Mouse (Mus musculus): Measurements from ENCODE around the gene Ccn2.

Gene Ccn2

DNA sequence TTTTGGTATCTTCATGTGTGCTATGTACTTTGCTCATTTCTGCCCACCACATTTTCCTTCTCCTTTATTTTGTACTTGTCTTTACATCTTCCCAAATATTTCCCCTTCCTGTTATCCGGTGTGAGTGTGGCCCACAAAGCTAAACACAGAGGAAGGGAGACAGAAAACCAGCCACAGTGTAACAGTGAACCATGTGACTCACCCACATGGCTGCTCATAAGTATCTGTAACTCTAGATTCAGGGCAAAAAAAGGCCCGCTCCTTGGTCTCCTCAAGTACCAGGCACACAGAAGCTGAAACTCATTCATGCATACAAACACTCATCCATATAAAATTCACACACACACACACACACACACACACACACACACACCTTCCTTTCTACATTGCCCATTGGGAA, 7.8 kb downstream of the Ccn2 start:
- DNase-seq (ENCODE audit: low read depth, low spot score): no peak

DNA sequence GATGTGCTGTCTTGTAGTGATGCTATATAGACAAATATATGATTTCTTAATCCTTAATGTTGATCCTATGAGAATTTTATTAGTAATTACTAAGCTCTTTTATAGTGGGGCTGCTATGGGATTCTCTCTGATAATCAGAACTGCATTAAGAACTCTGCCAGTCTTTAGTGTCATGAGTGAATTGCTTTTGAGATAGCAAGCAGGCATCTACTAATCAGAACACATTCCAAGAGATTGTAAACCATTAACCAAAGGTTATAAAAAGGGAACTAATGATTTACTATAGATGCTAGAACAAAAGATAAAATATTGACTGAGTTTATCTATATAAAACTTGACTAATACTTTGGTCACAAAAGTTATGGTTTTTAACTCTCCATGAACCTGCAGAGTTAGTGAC, 8.5 kb downstream of the Ccn2 start:
- no peak for DNase-seq (ENCODE audit: low read depth, low spot score)

DNA sequence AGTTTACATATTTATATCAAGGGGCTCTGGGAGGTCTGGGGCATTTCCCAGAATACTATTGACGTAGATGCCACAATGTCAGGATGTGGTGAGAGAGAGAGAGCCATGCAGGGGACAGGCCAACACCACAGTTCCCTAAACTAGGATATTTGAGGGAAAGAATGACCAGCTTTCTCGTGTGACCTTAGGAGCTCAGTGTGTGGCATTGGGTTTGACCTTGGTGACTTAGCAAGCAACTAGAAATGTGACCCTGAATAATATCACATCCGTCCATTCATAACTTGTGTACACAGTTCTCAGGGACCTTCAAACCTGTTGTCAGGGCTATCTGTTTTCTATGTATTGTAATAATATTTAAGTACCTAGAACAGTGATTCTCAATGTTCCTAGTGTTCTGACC, 13.9 kb downstream of the Ccn2 start:
- no peak for DNase-seq (ENCODE audit: low read depth, low spot score)

DNA sequence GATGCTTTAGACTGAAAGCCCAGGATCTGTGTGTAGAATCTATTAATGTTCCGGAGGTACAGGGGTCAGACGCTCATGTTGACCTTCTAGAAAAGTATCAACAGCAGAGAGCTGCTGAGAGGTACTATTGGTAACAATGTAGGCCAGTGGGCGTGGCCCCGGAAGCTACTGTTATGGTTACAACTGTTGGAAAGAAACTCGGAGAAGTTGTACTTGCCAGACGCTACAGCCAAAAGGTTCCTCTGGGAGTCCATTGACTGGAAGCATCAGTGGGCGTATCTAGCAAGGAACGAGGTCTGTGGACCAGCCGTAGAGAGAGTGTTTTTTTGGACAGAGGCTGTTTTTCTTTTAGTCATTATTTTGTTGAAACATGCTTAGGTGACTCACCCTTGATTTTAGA, 14.5 kb downstream of the Ccn2 start:
- DNase-seq (ENCODE audit: low read depth, low spot score): peak; percentile 52

DNA sequence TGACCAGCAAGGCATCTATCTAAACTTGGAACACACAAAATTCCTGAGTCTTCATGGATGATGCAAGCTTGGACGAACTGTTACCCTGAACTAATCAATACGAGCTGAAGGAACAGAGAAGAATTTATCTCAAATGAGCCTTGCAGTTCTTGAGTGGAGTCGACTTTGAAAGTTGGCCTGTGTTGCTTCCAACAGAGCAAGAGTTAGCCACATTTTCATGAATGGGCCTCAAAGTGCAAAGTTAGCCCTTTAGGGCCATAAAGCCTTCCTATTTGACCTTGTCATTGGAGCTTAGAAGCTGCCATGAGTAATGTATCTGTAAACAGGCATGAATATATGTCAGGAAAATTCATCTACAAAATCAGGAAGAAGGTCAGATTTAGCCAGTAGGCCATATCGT, 19.5 kb downstream of the Ccn2 start:
- DNase-seq (ENCODE audit: low read depth, low spot score): no peak

DNA sequence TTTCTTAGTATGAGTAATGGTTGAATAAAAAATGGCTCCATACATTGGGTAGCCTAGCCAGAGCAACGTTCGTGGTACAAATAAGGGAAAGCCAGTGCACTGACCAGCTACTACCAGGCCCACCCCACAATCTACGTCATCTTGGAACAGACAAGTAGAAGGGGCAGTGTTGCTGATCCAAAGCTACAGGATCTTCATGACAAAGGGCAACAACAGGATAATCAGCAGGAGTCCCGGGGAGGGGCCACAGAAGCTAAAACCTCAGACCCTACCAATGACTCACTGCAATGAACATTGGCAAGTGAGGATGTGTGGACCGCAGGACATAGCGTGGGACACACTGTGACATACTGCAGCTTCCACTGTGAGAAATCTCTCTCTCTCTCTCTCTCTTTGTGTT, 20.6 kb downstream of the Ccn2 start:
- peak; percentile 65 for DNase-seq (ENCODE audit: low read depth, low spot score)

DNA sequence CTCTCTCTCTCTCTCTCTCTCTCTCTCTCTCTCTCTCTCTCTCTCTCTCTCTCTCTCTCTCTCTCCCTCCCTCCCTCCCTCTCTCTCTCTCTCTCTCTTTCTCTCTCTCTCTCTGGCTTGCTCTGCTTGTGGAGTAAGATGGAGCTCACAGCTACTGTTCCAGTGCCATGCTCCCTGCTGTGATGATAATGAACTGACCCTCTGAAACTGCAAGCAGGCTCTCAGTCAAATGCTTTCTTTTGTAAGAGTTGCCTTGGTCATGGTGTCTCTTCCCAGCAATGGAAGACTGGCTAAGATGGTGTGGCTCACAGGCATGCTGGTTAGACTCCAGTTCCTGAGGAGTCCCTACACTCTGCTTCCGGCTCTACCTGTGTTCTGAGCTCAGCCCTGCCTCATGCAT, 21.3 kb downstream of the Ccn2 start:
- peak; percentile 65 for DNase-seq (ENCODE audit: low read depth, low spot score)

DNA sequence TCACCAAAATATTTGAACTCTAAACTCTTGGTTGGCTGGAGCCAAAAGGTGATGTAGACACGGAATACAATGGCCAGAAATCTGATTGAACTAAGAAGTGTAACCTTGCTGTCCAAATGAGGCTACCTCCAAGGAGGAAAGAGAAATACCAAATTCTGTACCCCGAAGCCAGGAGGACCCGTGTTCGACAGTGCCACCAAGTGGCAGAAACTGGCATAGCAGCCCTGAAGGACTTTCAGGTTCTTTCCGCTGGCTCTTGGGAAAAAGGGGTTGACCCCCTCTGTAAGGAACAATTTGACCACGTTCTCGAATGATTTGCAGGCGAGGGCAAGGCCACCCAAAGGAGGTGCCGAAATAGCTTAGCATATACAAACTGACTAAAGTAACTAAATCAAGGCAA, 26.3 kb downstream of the Ccn2 start:
- peak; percentile 60 for DNase-seq (ENCODE audit: low read depth, low spot score)

DNA sequence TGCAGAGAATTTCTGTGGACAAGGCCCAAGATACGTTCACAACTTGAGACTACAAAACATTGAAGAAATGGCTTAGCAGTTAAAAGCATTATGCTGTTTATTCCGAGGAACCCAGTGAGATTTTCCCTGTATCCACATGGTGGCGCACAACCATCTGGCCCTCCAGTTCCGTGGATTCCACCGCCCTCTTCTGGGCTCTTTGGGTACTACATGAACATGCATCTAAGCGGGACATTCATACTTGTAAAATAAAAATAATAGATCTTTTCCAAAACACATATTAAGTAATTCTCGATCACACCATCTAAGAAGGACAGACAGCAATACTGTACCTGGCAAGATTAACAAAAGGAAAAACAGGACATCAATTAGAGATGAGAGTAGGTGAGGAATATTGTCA, 27.3 kb downstream of the Ccn2 start:
- DNase-seq (ENCODE audit: low read depth, low spot score): peak; percentile 86

DNA sequence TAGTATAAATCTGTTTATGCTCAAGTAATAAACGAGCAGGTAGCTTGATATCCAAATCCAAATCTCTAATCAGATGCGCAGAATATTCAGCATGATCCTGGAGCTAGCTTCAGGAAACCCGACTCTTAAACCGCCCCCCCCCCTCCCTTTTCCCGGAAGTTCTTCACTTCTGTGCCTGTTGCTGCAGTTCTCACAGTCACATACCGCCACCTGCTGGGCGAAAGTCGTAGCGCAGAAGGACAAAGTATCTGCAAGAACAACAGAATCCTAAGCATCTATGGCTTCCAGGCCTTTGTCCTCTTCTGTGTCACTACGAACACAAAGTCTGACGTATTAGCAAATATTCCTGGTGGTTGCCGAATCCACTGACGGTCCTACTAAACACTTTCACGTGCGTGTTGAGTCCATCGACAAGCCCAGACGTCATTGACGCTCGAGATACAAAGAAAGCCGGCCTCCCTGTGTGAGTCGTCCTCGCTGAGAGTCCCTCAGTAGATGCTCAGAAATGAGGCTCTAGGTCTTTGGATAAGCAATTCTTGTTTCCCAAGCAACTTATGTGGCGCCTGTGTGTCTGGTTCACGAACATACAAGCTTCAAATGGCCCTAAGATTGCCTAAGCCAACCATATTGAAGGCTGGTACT, 29.9 kb downstream of the Ccn2 start:
- peak; percentile 94 for DNase-seq (ENCODE audit: low read depth, low spot score)

DNA sequence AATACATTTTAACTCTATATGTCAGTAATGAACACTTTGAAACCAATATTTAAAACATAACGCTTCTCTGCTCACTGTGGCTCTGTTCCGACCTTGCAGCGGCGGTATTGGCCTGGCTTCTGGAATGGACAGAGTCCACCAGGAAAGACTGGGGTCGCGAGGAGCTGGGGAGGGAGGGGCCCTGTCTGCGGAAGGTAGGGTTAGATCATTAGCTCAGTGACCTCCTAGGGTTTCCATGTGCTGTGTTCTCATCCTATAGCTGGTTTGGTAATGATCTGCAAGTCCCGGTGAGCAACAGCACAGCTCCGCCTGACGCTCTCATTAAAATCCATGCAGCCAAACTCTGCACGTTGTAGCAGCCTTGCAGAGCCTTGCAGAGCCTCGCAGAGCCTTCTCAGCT, 32.0 kb downstream of the Ccn2 start:
- no peak for DNase-seq (ENCODE audit: low read depth, low spot score)

DNA sequence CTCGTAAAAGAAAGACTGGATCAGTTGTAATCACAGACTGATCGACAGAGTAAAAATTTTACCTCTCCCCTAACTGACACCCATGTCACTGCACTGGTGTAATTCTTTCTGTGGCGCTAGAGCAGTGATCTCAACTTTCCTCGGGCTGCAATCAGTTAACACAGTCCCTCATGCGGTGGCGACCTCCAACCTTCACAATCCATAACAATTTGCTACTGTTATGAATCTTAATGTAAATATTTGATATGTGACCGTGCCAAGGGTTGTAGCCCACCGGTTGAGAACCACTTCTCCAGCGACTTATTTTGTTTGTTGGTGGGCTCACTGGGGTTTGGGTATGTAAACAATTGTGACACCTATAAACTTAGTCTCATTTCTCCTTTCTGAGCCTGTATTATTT, 33.2 kb downstream of the Ccn2 start:
- DNase-seq (ENCODE audit: low read depth, low spot score): no peak

DNA sequence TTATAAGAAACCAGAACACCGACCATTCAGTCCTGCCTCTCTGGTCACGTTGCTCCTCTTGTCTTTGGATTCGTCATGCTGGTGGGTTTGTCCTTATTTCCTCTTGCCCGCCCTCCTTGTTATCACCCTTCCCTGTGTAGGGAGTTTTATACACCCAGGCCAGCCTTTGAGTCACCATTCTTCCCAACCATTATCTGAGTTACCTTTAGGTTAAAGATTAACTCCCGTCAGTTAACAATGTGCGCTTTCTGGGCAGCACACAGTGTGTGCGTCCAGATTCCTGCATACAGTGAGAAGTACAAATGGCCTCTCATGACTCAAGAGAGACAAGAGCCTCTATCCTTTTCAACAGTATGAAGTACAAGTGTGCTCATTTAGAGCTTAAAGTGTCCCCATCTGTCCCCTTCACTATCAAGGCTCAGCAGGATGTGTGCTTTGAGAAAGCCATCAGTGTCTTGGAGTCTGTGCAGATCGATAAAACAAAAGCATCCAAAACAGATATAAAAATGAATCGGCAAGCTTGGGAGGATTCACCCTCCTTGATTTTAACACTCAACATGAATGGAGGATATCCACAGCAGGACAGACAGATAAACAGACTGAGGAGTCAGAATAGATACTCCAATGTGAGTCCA, 34.0 kb downstream of the Ccn2 start:
- DNase-seq (ENCODE audit: low read depth, low spot score): no peak

DNA sequence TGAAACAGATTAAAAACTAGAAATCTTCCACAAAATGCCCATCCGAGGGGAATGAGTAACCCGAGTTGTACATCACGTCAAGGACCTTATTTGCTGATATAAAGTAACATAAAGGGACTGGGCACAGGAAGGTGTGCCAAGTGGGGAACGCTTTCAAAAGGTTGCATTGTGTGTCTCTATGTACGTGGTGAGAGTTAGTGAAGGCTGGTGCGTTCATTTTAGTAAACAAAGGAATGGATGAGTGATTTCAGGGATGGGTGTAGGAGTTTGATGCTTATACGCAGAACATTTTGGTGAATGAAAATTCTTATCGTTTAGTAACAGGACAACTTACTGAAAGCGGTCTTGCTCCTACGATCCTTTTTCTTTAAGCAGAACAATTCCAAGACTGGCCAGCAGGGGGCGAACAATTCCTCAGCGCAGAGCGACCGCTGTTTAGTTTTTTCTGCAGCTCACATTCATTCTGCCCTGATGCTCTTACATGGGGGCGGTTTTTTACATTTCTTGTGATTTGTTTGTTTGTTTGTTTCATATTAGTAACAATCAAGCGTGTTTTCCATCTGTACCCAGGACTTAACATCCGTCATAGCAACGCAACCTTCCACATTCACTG, 35.3 kb downstream of the Ccn2 start:
- peak; percentile 67 for DNase-seq (ENCODE audit: low read depth, low spot score)

DNA sequence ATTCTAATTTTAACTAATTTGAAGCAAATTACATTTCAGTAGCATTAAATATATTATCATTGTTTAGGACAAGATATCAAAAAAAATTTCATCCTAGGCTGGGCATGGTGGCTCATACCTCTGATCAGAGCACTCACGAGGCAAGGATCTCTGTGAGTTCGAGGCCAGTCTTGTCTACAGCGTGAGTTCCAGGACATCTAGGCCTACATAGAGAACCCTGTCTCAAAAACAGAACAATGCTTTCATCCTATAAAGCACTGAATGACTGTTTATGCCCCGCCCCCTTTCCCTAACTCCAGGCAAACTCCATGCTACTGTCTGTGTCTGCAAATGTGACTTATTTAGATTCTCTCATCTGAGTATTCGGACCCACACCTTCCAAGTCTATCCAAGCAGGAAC, 35.9 kb downstream of the Ccn2 start:
- no peak for DNase-seq (ENCODE audit: low read depth, low spot score)

DNA sequence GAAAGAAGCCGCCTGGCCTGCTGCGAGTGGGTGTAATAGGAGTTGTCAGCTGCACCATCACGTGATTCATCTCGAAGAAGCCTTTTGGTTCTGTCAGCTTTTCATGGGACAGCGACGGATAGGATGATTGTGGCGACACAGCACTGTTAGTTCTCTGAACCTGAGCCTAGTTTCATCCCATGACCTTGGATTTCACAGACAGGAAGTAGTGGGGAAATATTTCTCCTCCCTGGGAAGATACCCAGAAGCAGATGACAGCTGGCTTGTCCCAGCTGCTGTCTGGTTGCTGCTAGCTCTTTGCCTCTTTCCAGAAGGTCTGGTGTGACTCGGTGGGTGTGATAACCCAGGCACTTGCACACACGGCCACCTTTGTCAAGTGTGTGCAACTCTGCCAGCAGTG, 39.0 kb downstream of the Ccn2 start:
- DNase-seq (ENCODE audit: low read depth, low spot score): no peak

DNA sequence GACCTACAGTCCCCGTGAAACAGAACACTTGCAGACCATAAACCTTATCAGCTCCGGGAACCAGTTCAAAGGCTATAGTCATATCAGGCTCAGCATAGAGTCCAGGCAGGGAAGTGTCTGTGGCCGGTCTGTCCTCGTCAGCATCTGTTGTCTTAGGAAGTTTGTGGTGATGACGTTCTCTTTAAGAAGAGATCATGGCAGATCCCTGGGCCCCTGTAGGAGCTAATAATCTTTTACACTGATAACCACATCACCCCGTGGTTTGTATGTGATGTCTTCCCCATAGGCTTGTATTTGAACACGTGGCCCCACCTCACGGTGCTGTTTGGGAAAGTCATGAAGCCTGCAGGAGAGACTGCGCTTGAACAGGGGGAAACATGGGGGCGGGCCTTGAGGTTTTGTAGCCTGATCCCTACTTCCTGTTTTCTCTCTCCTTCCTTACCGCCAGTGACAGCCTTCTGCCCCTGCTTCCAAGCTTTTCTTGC, 40.1 kb downstream of the Ccn2 start:
- DNase-seq (ENCODE audit: low read depth, low spot score): no peak

DNA sequence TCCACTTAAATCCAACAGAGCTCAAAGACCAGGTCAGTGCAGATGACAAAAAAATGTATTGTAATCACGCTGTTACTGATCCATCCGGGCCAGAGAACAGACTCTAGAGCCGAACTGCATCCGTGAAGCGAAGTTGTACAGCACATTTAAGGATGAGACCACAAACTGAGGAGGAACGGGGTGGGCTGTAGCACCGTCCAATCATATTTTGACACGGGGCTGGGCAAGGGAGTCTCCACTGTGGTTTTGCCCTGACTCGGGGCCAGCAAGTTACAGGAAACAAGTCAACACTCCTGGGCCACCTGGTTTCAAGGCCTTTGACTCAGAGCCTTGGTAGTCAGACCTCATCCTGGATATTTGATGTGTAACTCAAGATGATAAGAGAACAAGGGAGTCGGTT, 40.6 kb downstream of the Ccn2 start:
- DNase-seq (ENCODE audit: low read depth, low spot score): no peak

DNA sequence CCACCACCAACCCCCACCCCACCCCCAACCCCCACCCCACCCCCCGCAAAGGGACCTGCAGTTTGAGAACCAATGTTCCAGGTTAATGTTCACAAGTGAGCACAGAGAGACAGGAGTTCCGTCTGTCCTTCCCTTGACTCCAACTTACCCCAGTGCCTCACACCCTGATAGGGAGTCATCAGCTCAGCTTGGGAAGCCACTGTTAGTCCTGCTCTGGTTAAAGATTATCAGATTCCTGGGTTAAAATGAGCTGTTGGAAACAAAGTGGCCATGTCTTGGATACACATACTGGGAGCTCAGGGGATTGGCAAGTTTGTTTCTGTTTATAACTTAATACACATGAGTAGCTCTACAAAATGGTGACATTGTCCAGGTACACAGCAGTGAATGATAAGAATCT, 41.7 kb downstream of the Ccn2 start:
- no peak for DNase-seq (ENCODE audit: low read depth, low spot score)

DNA sequence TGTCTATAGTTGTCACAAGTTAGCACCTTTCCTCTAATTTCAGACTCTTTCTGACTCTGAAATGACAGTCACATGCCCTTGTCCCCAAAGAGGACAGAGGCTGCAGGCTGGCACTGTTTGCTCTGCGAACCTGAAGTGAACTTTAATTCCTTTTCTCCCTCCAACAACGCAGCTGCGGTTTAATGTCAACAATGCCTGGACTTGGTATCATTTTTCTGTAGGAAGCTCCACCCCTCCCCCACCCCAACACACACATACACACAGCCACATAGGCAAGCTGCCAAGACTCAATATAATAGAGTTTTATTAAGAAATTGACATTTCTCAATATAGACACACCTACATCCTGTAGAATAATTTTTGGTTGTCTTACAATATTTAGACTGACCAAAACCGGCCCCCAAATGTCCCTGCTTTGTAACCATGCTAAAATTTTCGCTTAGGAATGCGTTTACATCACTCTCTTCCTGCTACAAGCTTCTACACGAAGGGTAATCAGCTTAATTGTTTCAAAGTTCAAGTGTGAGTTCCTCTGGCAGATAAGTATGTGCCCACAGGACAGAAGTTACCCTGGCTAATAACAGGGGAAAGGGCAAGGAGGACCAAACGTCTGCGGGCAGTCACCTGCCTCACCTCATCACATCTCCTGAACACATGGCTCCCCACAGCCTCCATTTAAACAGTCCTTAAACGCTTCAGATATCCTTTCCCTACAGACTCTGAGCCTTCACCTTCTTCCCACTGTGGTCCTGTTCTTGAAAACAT, 43.2 kb downstream of the Ccn2 start:
- no peak for DNase-seq (ENCODE audit: low read depth, low spot score)

DNA sequence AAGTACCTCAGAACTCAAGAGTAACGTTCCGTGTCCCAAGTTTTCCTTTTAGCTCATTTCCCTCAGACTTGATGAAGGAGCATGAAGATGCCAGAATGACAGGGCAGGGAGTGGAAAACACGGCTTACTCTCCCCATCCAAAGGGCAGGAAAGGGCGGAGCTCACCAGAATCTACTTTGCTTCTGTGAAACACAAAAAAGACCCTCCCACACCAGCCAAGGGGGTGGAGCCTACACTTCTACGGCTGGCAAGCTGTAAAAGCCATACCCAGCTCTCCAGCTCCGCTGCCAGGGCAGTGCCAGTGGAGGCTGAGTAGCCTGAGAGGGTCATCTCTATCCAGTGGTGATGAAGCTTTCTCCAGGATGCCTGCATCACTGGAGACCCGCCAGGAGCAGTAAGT, 44.4 kb downstream of the Ccn2 start:
- no peak for DNase-seq (ENCODE audit: low read depth, low spot score)

DNA sequence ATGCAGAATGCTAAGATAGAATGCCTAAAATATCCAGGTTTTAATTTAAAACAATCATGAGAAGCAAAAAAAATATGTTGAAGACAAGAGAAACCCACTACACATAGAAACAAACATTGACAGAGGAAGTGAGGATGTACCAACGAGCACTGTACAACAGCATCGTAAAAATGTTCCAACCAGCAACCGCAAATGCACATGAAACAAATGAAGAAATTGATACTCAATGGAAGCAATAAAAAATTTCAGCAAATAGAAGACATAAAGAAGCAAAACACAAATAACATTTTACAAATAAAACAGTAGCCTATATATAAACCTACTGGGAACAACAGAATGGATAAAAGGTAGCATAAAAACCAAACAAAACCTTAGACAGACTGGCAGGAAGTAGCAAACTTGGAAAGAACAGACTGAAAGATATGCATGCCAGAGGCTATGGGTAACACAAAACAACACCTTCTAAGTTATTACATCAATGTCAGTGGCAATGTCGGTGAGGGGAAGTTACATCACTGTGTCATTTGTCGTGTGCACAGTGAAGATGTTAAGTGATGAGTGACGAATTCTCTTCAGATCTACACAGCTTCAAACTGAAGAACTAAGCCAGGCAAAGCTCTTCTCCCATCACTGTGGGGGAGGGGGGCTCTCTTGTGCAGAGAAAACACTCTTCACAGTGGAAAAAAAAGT, 45.1 kb downstream of the Ccn2 start:
- no peak for DNase-seq (ENCODE audit: low read depth, low spot score)
